Mouse (Mus musculus): ENCODE data around the gene 9630041A04Rik. TPM values are rescaled to one million over a fixed set of nuclear protein-coding genes. Genes with fewer than 3 reads are reported as not detected.

9630041A04Rik gene
- polyA plus RNA-seq, 1 experiment: not detected

DNA sequence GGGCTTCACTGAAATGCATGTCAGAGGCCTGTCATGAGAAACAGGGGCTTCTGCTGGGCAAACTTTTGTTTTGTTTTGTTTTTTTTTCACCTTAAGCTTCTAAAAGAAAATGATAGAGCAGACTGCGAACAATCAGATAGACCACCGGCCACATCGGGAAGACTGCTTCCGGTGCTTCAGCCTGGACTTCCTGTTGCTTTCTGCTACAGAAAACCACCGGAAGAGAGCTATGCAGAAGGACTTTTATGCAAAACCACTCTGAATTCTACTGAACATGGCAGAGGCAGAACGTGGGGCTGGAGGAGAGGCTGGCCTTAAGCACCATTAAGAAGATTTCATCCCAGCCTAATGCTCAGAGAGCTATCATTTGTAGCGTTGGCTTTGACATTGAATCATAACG lies 110.7 kb downstream of the 9630041A04Rik start:
- TF ChIP-seq TAL1 (IDR thresholded peaks at IDR 0.05; ENCODE audit: low read length) (no peak), GATA1 (IDR thresholded peaks at IDR 0.05; ENCODE audit: low read length) (no peak)
- no peaks in the 10 kb centered on the region for H3K9me3 ChIP-seq (ENCODE audit: control insufficient read depth, low read length)
- H3K36me3 ChIP-seq (ENCODE audit: control insufficient read depth): no peaks in the 10 kb centered on the region
- peaks cover 29% of the 10 kb centered on the region for H3K27me3 ChIP-seq (ENCODE audit: control insufficient read depth)
- H3K4me1 ChIP-seq (ENCODE audit: control insufficient read depth): peaks cover 2% of the 10 kb centered on the region; the same call in 1 of the 2 replicates
- H3K4me3 ChIP-seq (replicated peaks): no peak overlapping the region

DNA sequence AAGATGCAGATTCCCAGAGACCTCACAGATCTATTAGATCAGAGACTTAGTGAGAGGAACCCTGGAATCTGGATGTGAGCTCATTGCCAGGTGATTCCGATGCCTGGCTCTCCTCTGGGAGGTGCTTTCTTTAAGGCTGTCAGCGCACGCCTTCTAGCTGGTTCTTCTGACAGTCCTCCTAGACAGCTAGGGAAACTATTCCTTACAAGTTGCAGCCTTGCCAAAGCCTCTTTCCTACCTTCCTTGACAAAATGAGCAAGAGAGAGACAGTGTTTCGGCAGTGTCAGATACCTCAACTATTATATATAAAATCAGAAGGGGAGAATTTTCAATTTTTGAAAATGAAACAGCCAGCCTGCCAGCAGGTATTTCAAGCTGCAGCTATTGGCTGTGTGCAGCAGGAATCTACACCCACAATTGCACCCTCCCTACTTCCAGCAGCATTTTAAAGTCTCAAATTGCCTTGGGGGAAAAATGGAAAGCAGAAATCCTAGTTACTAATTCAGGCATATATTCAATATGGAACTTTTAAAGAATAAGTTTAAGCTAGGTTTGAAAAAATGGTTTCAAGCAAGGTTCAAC lies 115.3 kb downstream of the 9630041A04Rik start:
- H3K27me3 ChIP-seq (ENCODE audit: control insufficient read depth): peaks cover 24% of the 10 kb centered on the region
- TF ChIP-seq GATA1 (IDR thresholded peaks at IDR 0.05; ENCODE audit: low read length) (no peak), TAL1 (IDR thresholded peaks at IDR 0.05; ENCODE audit: low read length) (no peak)
- H3K4me1 ChIP-seq (ENCODE audit: control insufficient read depth): peaks cover 5% of the 10 kb centered on the region; the same call in 1 of the 2 replicates
- H3K9me3 ChIP-seq (ENCODE audit: control insufficient read depth, low read length): no peaks in the 10 kb centered on the region
- no peak overlapping the region for H3K4me3 ChIP-seq (replicated peaks)
- H3K36me3 ChIP-seq (ENCODE audit: control insufficient read depth): no peaks in the 10 kb centered on the region

DNA sequence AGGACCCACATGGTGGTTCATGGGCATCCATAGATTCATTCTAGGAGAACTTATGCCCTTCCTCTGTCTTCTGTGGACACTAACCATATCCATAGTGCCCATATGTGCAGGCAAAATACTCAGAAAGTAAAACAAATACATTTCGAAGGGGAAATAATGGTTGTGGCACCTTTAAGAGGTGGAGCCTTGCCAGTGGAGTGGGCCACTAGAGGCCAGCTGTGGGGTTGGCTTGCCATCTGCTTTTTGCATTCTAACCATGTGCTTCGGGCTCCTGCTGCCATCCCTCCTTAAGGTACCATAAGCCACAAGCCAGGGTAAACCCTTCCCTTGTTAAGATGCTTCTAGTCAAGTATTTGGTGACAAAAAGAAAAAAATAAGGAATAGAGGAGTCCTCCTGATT lies 119.5 kb downstream of the 9630041A04Rik start:
- Histone ChIP-seq H3K4me3 (replicated peaks) (no peak overlapping the region), H3K27me3 (ENCODE audit: control insufficient read depth) (peaks cover 9% of the 10 kb centered on the region), H3K36me3 (ENCODE audit: control insufficient read depth) (no peaks in the 10 kb centered on the region), H3K4me1 (ENCODE audit: control insufficient read depth) (peaks cover 6% of the 10 kb centered on the region), H3K9me3 (ENCODE audit: control insufficient read depth, low read length) (no peaks in the 10 kb centered on the region)
- TF ChIP-seq GATA1 (IDR thresholded peaks at IDR 0.05; ENCODE audit: low read length) (no peak), TAL1 (IDR thresholded peaks at IDR 0.05; ENCODE audit: low read length) (no peak)

DNA sequence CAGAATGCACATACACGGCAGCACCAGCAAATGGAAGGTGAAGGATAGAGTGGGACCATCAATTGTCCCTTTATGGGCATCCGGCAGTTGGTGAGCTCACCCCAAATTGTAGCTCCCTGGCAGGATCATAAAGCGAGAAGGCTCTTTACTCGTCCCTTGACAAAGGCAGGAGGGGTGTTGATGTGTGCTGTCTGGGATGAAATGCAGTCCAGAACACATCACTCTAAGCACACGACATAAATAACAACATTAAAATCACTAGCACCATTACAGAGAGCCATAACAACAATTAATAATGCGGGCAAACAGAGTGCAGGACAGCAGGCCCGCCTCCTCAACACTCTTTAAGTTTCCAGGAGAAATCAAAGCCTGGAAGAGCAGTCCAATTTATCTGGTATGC lies 120.7 kb downstream of the 9630041A04Rik start:
- H3K27me3 ChIP-seq (ENCODE audit: control insufficient read depth): peaks cover 5% of the 10 kb centered on the region
- H3K9me3 ChIP-seq (ENCODE audit: control insufficient read depth, low read length): no peaks in the 10 kb centered on the region
- no peaks in the 10 kb centered on the region for H3K36me3 ChIP-seq (ENCODE audit: control insufficient read depth)
- no peak overlapping the region for H3K4me3 ChIP-seq (replicated peaks)
- H3K4me1 ChIP-seq (ENCODE audit: control insufficient read depth): peaks cover 18% of the 10 kb centered on the region
- TF ChIP-seq GATA1 (IDR thresholded peaks at IDR 0.05; ENCODE audit: low read length): no peak
- no peak for TF ChIP-seq TAL1 (IDR thresholded peaks at IDR 0.05; ENCODE audit: low read length)

DNA sequence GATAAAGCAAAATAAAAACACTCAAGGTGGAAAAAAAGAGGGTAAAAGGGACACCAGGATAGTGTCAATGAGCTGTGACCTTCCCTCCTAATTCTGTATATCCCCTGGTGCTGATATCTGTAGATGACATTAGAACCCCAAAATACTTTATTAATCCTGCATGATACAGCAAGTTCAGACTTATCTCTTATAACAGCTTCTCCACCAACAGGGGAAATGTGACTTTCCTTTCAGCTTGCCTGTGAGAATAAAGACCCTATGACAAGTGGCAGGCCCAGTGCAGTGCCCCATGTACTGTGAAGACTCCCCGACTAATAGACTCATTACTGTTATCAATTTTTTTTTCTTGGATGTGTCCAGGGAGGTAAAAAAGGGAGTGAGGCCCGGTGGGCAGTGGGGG lies 125.3 kb downstream of the 9630041A04Rik start:
- peaks cover 58% of the 10 kb centered on the region for H3K4me1 ChIP-seq (ENCODE audit: control insufficient read depth)
- no peaks in the 10 kb centered on the region for H3K9me3 ChIP-seq (ENCODE audit: control insufficient read depth, low read length)
- H3K27me3 ChIP-seq (ENCODE audit: control insufficient read depth): no peaks in the 10 kb centered on the region
- no peaks in the 10 kb centered on the region for H3K36me3 ChIP-seq (ENCODE audit: control insufficient read depth)
- no peak overlapping the region for H3K4me3 ChIP-seq (replicated peaks)
- TF ChIP-seq TAL1 (IDR thresholded peaks at IDR 0.05; ENCODE audit: low read length) (no peak), GATA1 (IDR thresholded peaks at IDR 0.05; ENCODE audit: low read length) (no peak)

DNA sequence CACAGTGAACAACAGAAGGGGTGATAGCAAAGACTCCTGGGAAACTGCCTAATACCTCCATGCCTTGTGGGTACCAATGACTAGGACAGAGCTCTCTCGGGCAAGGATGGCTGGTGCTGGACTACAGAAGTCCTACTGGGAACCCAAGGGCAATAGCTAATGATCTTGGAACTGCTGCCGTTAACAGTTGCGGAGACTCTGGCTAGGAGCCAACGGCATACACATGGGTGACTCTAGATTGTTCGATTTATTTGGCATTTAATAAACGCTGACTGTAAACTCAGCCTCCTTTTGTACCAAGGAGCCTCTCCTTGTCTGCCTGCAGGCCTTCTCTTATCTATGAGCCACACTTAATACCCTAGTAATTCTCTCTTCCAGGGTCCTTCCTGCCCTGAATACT lies 128.4 kb downstream of the 9630041A04Rik start:
- Histone ChIP-seq H3K4me3 (replicated peaks) (no peak overlapping the region), H3K4me1 (ENCODE audit: control insufficient read depth) (peaks cover 88% of the 10 kb centered on the region), H3K27me3 (ENCODE audit: control insufficient read depth) (no peaks in the 10 kb centered on the region), H3K9me3 (ENCODE audit: control insufficient read depth, low read length) (no peaks in the 10 kb centered on the region), H3K36me3 (ENCODE audit: control insufficient read depth) (no peaks in the 10 kb centered on the region; the same call in 1 of the 2 replicates)
- TF ChIP-seq GATA1 (IDR thresholded peaks at IDR 0.05; ENCODE audit: low read length) (no peak), TAL1 (IDR thresholded peaks at IDR 0.05; ENCODE audit: low read length) (no peak)

DNA sequence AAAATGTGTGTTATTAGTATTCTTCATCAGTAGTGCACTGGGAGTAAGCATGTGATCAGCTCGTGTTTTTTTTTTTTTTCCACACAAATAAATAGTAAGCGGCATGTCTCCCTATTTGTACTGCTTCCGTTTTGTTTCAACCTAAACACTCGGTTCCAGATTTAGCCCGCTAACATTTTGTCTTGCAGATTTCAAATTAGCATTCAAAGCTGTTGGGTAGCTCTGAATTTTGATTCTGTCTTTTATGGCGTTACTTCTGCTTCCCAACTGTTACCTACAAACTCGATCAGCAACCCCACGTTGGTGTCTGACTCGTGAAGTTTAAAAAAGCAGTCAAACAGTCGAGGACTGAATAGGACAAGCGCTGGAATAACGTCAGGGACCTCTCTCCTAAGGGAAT lies 129.2 kb downstream of the 9630041A04Rik start:
- TF ChIP-seq TAL1 (IDR thresholded peaks at IDR 0.05; ENCODE audit: low read length) (no peak), GATA1 (IDR thresholded peaks at IDR 0.05; ENCODE audit: low read length) (no peak)
- H3K4me1 ChIP-seq (ENCODE audit: control insufficient read depth): peaks cover 96% of the 10 kb centered on the region
- no peaks in the 10 kb centered on the region for H3K9me3 ChIP-seq (ENCODE audit: control insufficient read depth, low read length)
- H3K36me3 ChIP-seq (ENCODE audit: control insufficient read depth): no peaks in the 10 kb centered on the region; the same call in 1 of the 2 replicates
- no peak overlapping the region for H3K4me3 ChIP-seq (replicated peaks)
- no peaks in the 10 kb centered on the region for H3K27me3 ChIP-seq (ENCODE audit: control insufficient read depth)
